Mouse (Mus musculus): ENCODE measurements around the gene Pxylp1. TPM values are rescaled to one million over a fixed set of nuclear protein-coding genes. Genes with fewer than 3 reads are reported as not detected.

The Pxylp1 gene
- polyA plus RNA-seq, 1 experiment from 2014 or later: 28.7 TPM

DNA sequence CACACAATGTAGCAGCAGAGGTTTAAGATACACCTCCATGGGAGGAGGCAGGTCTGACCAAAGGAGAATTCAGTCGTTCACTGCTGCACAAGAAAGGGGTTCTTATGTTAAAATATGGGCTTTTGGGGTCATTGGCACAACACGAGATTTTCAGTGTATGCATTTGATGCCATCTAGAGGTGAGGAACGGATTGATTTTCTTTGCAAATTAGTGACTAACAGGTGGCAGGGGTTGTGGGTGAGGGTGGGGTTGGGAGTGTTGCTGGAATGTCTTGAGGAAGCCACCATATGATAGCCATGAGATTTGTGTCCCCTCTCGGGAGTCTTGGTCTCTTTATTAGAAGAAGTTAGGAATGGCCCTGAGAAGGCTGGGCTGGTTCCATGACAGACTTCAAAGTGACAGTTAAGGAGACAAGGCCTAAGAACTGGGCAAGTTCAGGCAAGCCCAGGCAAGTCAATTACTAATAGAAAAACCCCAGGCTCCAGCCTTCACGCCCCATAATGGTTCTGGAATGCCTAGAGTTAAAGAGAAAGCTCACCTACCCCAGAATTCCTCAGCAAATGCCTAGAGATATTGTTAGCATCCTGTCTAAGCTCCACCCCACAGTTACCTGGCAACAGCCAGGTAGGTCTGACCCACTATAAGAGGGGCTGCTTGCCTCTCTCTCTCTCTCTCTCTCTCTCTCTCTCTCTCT, 92.2 kb downstream of the Pxylp1 start:
- WGBS: 21% methylated on average over 5 of the region's 5 CpGs

DNA sequence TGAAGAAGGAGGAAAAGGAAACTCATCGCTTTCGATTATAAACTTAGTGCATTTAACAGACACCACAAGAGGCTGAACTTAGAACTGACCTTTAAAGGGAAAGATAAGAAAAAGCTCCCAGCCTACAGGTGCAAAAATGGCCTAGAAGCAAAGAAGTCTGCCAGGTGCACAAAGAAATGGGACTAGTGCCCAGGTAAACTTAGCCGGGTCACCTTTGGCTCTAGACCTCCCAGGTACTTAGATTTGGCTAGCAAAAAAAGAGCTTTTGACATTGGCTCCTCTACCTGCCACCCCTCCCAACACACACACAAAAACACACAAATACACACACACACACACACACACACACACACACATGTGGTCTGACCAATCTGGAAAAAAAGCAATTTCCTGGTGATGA, 95.2 kb downstream of the Pxylp1 start:
- Histone ChIP-seq H3K4me2 (replicated peaks) (no peak overlapping the region), H3K4me1 (peaks cover 9% of the 10 kb centered on the region), H3K9me3 (no peaks in the 10 kb centered on the region), H3K4me3 (no peak overlapping the region), H3K9ac (no peak overlapping the region), H3K27ac (no peak overlapping the region), H3K36me3 (no peaks in the 10 kb centered on the region), H3K27me3 (no peaks in the 10 kb centered on the region)
- no peak for ATAC-seq (ENCODE audit: low FRiP score, low read depth)
- 95% methylated on average over 3 of the region's 3 CpGs for whole genome bisulfite sequencing

More for the DNA sequence above, 92.2 kb downstream of the Pxylp1 start:
- no peaks in the 10 kb centered on the region for H3K27me3 ChIP-seq
- H3K4me3 ChIP-seq: no peak overlapping the region
- H3K36me3 ChIP-seq: no peaks in the 10 kb centered on the region
- H3K27ac ChIP-seq: no peak overlapping the region
- H3K4me2 ChIP-seq (replicated peaks): no peak overlapping the region
- no peaks in the 10 kb centered on the region for H3K9me3 ChIP-seq
- H3K4me1 ChIP-seq: peaks cover 8% of the 10 kb centered on the region
- ATAC-seq (ENCODE audit: low FRiP score, low read depth): no peak
- no peak overlapping the region for H3K9ac ChIP-seq

DNA sequence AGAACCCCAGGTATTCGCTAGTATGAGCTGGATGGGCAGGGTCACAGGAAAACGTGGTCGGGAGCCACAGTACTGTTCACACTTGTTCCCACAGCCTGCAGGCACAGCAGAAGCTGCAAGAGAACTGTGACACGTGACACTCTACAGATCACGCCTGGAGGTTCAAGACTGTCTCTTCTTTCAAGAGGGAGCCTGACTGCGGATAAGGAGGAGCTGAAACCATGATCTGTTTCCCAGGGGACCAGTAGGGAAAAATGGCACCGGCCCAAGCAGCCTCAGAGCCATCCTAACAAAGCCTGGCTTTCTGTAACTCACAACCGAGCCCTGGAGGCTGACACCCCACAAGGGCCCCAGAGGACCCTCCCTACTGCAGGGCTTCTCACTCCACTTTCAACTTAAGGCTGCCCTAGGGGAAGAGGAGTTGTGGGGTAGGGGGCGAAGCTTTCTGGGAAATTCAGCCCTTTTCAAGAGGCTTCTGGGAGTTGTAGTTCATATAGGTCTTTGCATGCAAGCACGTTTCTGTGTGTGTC, 97.0 kb downstream of the Pxylp1 start:
- no peaks in the 10 kb centered on the region for H3K36me3 ChIP-seq
- 6% methylated on average over 10 of the region's 10 CpGs for WGBS
- peak overlapping the region; percentile 67 for H3K9ac ChIP-seq
- no peak overlapping the region; the same call in 1 of the 2 replicates for H3K27ac ChIP-seq
- H3K4me2 ChIP-seq (replicated peaks): peak overlapping the region; percentile 68
- H3K9me3 ChIP-seq: no peaks in the 10 kb centered on the region
- H3K4me1 ChIP-seq: peaks cover 9% of the 10 kb centered on the region
- ATAC-seq (ENCODE audit: low FRiP score, low read depth): peak; percentile 84
- H3K4me3 ChIP-seq: peak overlapping the region; percentile 49
- H3K27me3 ChIP-seq: no peaks in the 10 kb centered on the region

DNA sequence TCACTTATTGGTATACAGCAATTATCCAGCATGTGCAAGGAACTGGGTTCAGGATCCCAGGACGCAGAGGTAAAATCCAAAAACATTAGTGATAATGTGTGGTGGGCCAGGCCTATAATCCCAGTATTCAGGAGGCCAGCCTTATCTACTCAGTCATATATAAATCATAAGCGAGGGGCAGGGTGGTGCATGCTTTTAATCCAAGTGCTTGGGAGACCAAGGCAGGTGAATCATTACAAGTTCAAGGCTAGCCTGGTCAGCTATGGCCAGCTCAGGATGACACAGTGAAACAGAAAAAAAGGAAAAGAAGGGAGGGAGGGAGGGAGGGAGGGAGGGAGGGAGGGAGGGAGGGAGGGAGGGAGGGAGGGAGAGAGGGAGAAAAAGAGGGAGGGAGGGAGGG, 97.9 kb downstream of the Pxylp1 start:
- ATAC-seq (ENCODE audit: low FRiP score, low read depth): no peak
- no peaks in the 10 kb centered on the region for H3K9me3 ChIP-seq
- H3K36me3 ChIP-seq: no peaks in the 10 kb centered on the region
- no peak overlapping the region for H3K9ac ChIP-seq
- H3K4me3 ChIP-seq: no peak overlapping the region
- H3K4me1 ChIP-seq: peaks cover 6% of the 10 kb centered on the region; the same call in 1 of the 2 replicates
- 91% methylated on average over 2 of the region's 2 CpGs for WGBS
- H3K27me3 ChIP-seq: no peaks in the 10 kb centered on the region
- no peak overlapping the region for H3K27ac ChIP-seq
- no peak overlapping the region for H3K4me2 ChIP-seq (replicated peaks)

DNA sequence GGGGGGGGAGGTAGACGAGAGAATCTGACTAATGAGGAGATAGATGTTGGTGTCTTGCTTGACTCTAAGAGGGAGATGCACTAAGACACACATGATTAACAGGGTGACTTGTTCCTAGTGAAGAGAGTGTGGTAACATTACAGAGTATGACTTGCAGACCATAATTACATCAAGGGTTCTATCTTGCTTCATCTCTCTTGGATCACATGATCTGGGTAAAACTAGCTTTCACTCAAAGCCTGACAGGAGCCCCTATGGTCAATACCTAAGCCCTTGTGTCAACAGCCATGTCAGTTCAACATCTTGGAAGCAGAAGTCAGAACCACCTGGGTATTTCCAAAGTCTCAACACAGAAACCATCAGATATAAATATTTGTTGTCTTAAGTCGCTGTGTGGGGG, 99.9 kb downstream of the Pxylp1 start:
- ATAC-seq (ENCODE audit: low FRiP score, low read depth): no peak

DNA sequence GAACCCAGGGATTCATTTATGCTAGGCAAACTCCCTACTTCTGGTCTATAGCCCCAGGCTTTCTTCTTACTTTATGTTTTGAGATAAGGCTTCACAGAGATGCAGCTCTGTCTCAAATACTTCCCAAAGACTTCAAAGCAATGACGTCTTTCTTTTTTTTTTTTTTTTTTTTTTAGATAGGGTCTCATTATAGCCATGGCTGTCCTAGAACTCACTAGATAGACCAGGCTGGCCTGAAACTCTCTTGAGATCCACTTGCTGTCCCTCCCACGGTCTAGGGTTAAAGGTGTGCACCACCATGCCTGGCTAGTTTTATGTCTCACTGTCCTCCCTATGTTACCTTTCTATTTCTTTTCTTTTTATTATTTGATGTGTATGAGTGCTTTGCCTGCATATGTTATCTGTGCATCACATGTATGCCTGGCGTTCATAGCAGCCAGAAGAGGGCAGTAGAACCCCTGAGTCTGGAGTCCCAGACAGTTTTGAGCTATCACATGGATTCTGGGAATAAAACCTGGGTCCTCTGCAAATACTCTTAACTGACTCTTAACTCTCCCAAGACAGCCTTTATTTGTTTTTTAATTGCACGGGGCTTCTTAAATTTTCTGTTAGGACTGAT, 102.0 kb downstream of the Pxylp1 start:
- 34% methylated on average over 4 of the region's 4 CpGs for WGBS
- no peaks in the 10 kb centered on the region for H3K27me3 ChIP-seq
- H3K4me3 ChIP-seq: no peak overlapping the region
- H3K9ac ChIP-seq: no peak overlapping the region
- ATAC-seq (ENCODE audit: low FRiP score, low read depth): no peak
- peaks cover 3% of the 10 kb centered on the region; the same call in 1 of the 2 replicates for H3K4me1 ChIP-seq
- no peaks in the 10 kb centered on the region for H3K9me3 ChIP-seq
- no peak overlapping the region for H3K4me2 ChIP-seq (replicated peaks)
- no peaks in the 10 kb centered on the region for H3K36me3 ChIP-seq
- H3K27ac ChIP-seq: no peak overlapping the region

More for the DNA sequence above, 99.9 kb downstream of the Pxylp1 start:
- no peak overlapping the region for H3K4me3 ChIP-seq
- H3K4me1 ChIP-seq: peaks cover 6% of the 10 kb centered on the region; the same call in 1 of the 2 replicates
- 66% methylated on average over 2 of the region's 2 CpGs for whole genome bisulfite sequencing
- H3K27ac ChIP-seq: no peak overlapping the region
- H3K36me3 ChIP-seq: no peaks in the 10 kb centered on the region
- no peak overlapping the region for H3K9ac ChIP-seq
- no peaks in the 10 kb centered on the region for H3K9me3 ChIP-seq
- H3K27me3 ChIP-seq: no peaks in the 10 kb centered on the region
- H3K4me2 ChIP-seq (replicated peaks): no peak overlapping the region

DNA sequence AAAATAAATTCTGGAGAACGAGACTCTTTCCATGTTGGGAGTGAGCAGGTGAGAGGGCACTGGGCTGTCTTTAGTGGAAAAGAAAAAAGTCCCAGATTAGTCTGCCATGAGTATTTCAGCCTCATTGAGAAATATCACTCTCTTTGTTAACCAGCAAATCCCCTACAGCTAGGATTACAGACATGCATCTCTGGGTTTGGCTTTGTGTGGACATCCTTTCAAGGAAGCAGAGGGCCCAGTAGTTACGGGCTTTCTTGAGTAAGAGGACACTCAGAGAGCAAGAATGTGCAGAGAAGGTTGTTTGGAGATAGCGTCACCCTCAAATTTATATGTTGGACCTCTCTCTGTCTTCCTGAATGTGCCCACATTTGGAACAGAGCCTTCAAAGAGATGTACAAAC, 102.6 kb downstream of the Pxylp1 start:
- 81% methylated on average over 3 of the region's 3 CpGs for WGBS
- Histone ChIP-seq H3K36me3 (no peaks in the 10 kb centered on the region), H3K4me3 (no peak overlapping the region), H3K27ac (no peak overlapping the region), H3K4me1 (no peaks in the 10 kb centered on the region), H3K27me3 (no peaks in the 10 kb centered on the region), H3K9me3 (no peaks in the 10 kb centered on the region), H3K4me2 (replicated peaks) (no peak overlapping the region), H3K9ac (no peak overlapping the region)
- ATAC-seq (ENCODE audit: low FRiP score, low read depth): no peak

DNA sequence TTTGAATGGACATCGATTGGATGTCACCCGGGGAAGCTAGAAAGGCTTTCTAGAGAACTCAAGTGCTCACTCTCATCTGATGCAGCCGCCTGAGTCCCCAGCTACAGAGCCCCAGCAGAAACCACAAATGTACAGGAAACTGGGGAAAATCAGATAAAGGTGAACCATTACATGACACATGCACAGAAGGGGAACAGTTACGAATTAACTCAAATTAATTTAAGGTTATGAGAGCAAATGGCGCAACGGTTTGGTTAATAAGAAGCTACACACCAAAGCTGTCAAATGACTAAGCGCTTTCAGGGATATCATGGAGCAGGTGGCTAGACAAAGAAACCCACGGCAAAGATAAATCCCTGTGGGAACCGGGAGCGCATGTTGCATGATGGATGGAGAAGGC, 104.7 kb downstream of the Pxylp1 start:
- Histone ChIP-seq H3K27me3 (no peaks in the 10 kb centered on the region), H3K4me3 (no peak overlapping the region), H3K4me1 (0 out of 2 replicates have a peak, but pooled peaks cover 4% of the 10 kb centered on the region), H3K9me3 (no peaks in the 10 kb centered on the region), H3K27ac (no peak overlapping the region), H3K36me3 (no peaks in the 10 kb centered on the region), H3K4me2 (replicated peaks) (no peak overlapping the region), H3K9ac (no peak overlapping the region)
- 90% methylated on average over 10 of the region's 10 CpGs for WGBS
- no peak for ATAC-seq (ENCODE audit: low FRiP score, low read depth)

DNA sequence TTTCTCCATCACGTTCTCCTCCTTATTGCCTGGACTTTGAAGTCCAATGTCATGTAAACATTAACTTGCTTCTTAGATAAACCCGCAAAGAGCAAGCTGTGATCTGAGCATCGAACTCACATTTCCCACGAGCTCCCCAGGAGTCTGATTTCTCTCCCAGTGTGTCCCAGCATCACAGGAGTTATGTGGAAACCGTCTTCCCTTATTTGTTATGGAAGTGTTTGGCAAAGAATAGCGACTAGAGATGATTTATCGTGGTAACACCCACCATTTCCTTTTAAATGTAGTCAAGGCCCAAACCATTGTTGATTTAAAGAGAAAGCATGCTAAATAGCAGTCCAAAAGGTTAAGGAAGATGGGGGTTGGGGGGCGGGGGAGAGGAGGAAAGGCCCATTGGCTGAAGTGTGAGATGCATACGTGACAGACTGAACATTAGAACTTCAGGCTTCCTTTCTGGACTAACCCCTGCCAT, 106.6 kb downstream of the Pxylp1 start:
- Histone ChIP-seq H3K4me1 (0 out of 2 replicates have a peak, but pooled peaks cover 4% of the 10 kb centered on the region), H3K9ac (no peak overlapping the region), H3K4me2 (replicated peaks) (no peak overlapping the region), H3K4me3 (no peak overlapping the region), H3K27me3 (no peaks in the 10 kb centered on the region), H3K27ac (no peak overlapping the region), H3K36me3 (no peaks in the 10 kb centered on the region), H3K9me3 (no peaks in the 10 kb centered on the region)
- 57% methylated on average over 9 of the region's 9 CpGs for WGBS
- ATAC-seq (ENCODE audit: low FRiP score, low read depth): no peak

DNA sequence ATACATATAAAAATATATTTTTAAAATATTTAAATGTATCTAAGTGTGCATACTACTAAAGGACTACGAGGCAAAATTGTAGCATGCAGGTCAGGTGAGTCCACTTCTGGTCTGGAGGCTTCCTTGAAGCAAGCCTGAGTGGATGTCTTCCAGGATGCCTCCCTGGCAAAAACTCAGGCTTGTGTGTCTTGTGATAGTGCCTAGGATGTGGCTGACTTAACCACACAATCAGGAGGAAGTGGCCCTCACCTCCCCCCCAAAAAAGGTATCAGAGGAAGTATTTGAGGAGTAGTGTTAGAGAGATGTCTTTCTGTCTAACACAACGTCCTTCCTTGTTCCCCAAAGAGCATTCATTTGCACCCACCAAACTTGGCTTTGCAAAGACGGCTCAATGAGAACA, 107.3 kb downstream of the Pxylp1 start:
- 0 out of 2 replicates have a peak, but pooled peaks cover 4% of the 10 kb centered on the region for H3K4me1 ChIP-seq
- no peak overlapping the region for H3K4me3 ChIP-seq
- H3K4me2 ChIP-seq (replicated peaks): no peak overlapping the region
- no peaks in the 10 kb centered on the region for H3K9me3 ChIP-seq
- no peaks in the 10 kb centered on the region for H3K27me3 ChIP-seq
- H3K9ac ChIP-seq: no peak overlapping the region
- 69% methylated on average over 3 of the region's 3 CpGs for WGBS
- no peaks in the 10 kb centered on the region for H3K36me3 ChIP-seq
- ATAC-seq (ENCODE audit: low FRiP score, low read depth): no peak
- no peak overlapping the region for H3K27ac ChIP-seq

DNA sequence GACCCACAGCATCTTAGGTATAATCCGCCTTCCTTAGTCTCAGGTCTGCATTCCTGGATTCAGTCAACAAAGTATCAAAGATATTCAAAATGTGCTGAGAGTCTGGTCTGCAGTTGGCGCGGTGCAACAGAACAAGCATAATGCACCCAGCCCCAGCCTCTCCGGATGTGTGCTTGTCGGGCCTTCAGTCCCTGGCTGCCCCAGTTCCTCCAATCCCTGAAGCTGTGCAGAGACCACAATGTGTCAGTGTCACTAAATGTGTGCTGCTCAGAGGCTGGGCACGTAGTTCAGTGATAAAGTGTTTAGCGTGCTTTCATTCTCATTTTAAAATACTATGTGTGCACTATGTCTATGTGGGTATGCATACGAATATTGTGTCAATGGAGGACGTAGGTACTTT, 108.8 kb downstream of the Pxylp1 start:
- Histone ChIP-seq H3K4me1 (0 out of 2 replicates have a peak, but pooled peaks cover 4% of the 10 kb centered on the region), H3K9me3 (no peaks in the 10 kb centered on the region), H3K4me2 (replicated peaks) (no peak overlapping the region), H3K27ac (no peak overlapping the region), H3K27me3 (no peaks in the 10 kb centered on the region), H3K9ac (no peak overlapping the region), H3K36me3 (no peaks in the 10 kb centered on the region), H3K4me3 (no peak overlapping the region)
- ATAC-seq (ENCODE audit: low FRiP score, low read depth): no peak
- 89% methylated on average over 9 of the region's 9 CpGs for WGBS

DNA sequence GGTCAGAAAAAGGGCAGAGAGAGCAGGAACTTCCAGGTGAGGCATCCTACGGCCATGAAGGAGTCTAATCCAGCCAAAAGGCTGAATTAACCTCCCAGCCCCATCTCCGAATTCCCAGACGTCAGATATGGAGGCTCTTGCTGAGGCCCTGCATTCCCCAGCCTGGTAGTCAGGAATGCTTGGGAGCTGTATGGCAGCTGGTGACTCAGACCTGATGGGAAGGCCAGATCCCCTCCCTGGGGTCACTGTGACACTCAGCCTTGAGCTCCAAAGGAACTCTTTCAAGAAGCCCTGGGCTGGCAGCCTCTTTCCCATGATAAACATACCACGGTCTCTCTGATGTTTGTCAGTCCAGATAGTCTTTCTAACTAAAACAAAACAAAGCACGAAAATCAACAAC, 109.2 kb downstream of the Pxylp1 start:
- 0 out of 2 replicates have a peak, but pooled peaks cover 4% of the 10 kb centered on the region for H3K4me1 ChIP-seq
- no peak overlapping the region for H3K4me3 ChIP-seq
- no peaks in the 10 kb centered on the region for H3K27me3 ChIP-seq
- H3K4me2 ChIP-seq (replicated peaks): no peak overlapping the region
- H3K9ac ChIP-seq: no peak overlapping the region
- no peaks in the 10 kb centered on the region for H3K9me3 ChIP-seq
- WGBS: 59% methylated on average over 5 of the region's 5 CpGs
- no peaks in the 10 kb centered on the region for H3K36me3 ChIP-seq
- H3K27ac ChIP-seq: no peak overlapping the region
- no peak for ATAC-seq (ENCODE audit: low FRiP score, low read depth)
